Mouse (Mus musculus) hindbrain, embryonic 16.5 days (tissue): ENCODE measurements around the gene Prpf19. TPM values are rescaled to one million over a fixed set of nuclear protein-coding genes. Genes with fewer than 3 reads are reported as not detected.

Experiments used
- ATAC-seq: fragments of 200-750 bp; cut with Nextera tagmentation; 2 replicates; pipeline ENCODE4 v1.8.0; 2017; ENCODE audit warnings: moderate TSS enrichment, moderate library complexity
- H3K27ac ChIP-seq: fragments of 300-500 bp; sonication (generic); 2 replicates; pipeline ENCODE4 v1.5.1; 2014; ENCODE audit warnings: low read depth, mild to moderate bottlenecking, control low read depth, low read length, moderate library complexity
- H3K27me3 ChIP-seq: fragments of 300-500 bp; sonication (generic); replicated peaks from 2 replicates; pipeline ENCODE4 v1.6.1; 2014; ENCODE audit warnings: low read length; ENCODE audit not compliant: control insufficient read depth, insufficient read depth
- H3K36me3 ChIP-seq: fragments of 300-500 bp; sonication (generic); 2 replicates; pipeline ENCODE4 v1.6.1; 2014; ENCODE audit warnings: mild to moderate bottlenecking, low read length, moderate library complexity, mixed read lengths; ENCODE audit not compliant: control insufficient read depth, insufficient read depth
- H3K4me1 ChIP-seq: fragments of 300-500 bp; sonication (generic); 2 replicates; pipeline ENCODE4 v1.6.1; 2014; ENCODE audit warnings: low read depth, low read length; ENCODE audit not compliant: control insufficient read depth, insufficient read depth
- H3K4me2 ChIP-seq: fragments of 300-500 bp; sonication (generic); 2 replicates; pipeline ENCODE4 v1.6.1; 2014; ENCODE audit warnings: mild to moderate bottlenecking, low read length, control low read depth, moderate library complexity
- H3K4me3 ChIP-seq: fragments of 300-500 bp; sonication (generic); 2 replicates; pipeline ENCODE4 v1.5.1; 2014; ENCODE audit warnings: mild to moderate bottlenecking, low read length, control low read depth, moderate library complexity
- H3K9ac ChIP-seq: fragments of 300-500 bp; sonication (generic); 2 replicates; pipeline ENCODE4 v1.6.1; 2014; ENCODE audit warnings: low read depth, mild to moderate bottlenecking, control low read depth, low read length, moderate library complexity
- H3K9me3 ChIP-seq: fragments of 300-500 bp; sonication (generic); 2 replicates; pipeline ENCODE4 v1.6.1; 2014; ENCODE audit warnings: mild to moderate bottlenecking, low read length, moderate library complexity; ENCODE audit not compliant: control insufficient read depth
- WGBS: fragments of 180-500 bp; shearing (Covaris S2); extraction: QIAGEN DNeasy Blood & Tissue Kit; methylation state at CpG from one replicate; pipeline ENCODE4 v1.1.7; 2014; 5-methylcytosine and 5-hydroxymethylcytosine counted together
- polyA plus RNA-seq: library from polyadenylated mRNA; unstranded; fragments of >200 nt; fragmentation: Nextera tagmentation; extraction: Ambion mirVana; gene quantifications from 2 replicates; pipeline ENCODE4 v1.2.1, GENCODE M21; 2015

Gene Prpf19
- polyA plus RNA-seq, 1 experiment from 2014 or later: 35.0 TPM

DNA sequence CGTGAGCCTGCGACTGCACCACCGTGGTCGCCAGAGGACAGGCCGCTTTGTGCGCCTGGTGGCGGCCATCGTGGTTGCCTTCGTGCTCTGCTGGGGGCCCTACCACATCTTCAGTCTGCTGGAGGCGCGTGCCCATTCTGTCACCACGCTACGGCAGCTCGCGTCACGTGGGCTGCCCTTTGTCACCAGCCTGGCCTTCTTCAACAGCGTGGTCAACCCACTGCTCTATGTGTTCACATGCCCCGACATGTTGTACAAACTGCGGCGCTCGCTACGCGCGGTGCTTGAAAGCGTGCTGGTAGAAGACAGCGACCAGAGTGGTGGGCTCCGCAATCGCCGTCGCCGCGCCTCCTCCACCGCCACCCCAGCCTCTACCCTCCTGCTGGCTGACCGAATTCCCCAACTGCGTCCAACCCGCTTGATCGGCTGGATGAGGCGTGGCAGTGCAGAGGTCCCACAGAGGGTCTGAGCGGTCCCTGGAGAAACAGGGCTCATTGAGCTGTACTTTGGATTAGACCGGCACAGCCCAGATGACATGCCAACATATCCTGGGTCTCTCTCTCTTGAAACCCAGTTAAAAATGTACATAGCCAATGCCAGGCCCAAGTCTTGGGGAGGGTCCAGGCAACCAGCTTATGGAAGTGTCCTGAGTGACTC lies 45.9 kb downstream of the Prpf19 start:
- H3K4me3 ChIP-seq: peak overlapping the region; percentile 34
- H3K9me3 ChIP-seq: no peaks in the 10 kb centered on the region
- peak overlapping the region; percentile 0; the same call in 1 of the 2 replicates for H3K27ac ChIP-seq
- H3K4me1 ChIP-seq: peaks cover 4% of the 10 kb centered on the region
- WGBS: 1% methylated on average over 40 of the region's 40 CpGs
- H3K4me2 ChIP-seq: peak overlapping the region; percentile 68
- peaks cover 24% of the 10 kb centered on the region for H3K36me3 ChIP-seq
- H3K27me3 ChIP-seq: no peaks in the 10 kb centered on the region
- peak; percentile 78 for ATAC-seq
- peak overlapping the region; percentile 58 for H3K9ac ChIP-seq

DNA sequence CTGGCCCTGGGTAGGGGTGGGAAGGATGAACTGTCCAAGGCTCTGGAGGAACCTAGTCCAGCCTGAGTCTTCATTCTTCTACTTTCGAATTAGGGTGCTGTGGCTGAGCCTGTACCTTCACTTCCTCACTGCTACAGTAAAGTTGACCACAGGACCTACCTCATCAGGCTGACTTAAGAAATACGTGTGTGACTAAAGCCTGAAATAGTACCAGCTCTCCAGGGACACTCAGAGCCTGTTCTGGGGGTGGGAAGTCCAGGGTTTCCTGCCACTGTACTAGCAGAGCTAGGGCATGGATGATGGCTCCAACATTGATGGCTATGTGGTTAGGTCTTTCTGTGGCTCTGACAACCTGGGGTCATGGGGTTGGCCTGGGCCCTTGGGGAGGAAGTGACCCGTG lies 48.9 kb downstream of the Prpf19 start:
- peaks cover 27% of the 10 kb centered on the region for H3K4me1 ChIP-seq
- no peak overlapping the region for H3K27ac ChIP-seq
- no peak overlapping the region for H3K9ac ChIP-seq
- no peak overlapping the region for H3K4me2 ChIP-seq
- peaks cover 26% of the 10 kb centered on the region for H3K36me3 ChIP-seq
- H3K27me3 ChIP-seq: no peaks in the 10 kb centered on the region
- H3K9me3 ChIP-seq: no peaks in the 10 kb centered on the region
- WGBS: 92% methylated on average over 3 of the region's 3 CpGs
- no peak overlapping the region for H3K4me3 ChIP-seq
- no peak for ATAC-seq

DNA sequence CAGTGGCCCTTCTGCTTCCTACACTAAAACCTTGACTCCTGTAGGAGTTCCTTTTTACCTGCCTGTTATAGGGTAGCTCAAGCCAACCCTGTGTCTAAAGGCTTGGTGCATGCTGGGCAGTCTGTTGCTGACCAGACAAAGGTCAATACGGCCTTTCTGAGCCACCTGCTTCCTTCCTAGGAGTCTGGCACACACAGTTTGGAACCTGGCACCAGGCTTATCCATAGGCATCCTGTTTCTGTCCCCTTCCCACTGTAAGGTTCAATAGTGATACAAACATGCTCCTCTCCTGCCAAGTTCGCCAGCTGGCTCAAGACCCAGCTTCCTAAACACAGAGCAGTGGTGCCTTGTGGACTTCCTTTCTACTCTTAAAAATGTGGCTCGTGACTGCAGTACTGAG lies 51.5 kb downstream of the Prpf19 start:
- H3K27ac ChIP-seq: no peak overlapping the region
- WGBS: 82% methylated on average over 3 of the region's 3 CpGs
- H3K9me3 ChIP-seq: no peaks in the 10 kb centered on the region
- peak overlapping the region; percentile 22; the same call in 1 of the 2 replicates for H3K4me2 ChIP-seq
- H3K27me3 ChIP-seq: no peaks in the 10 kb centered on the region
- no peak overlapping the region for H3K4me3 ChIP-seq
- peaks cover 27% of the 10 kb centered on the region for H3K4me1 ChIP-seq
- no peak for ATAC-seq
- H3K36me3 ChIP-seq: peaks cover 26% of the 10 kb centered on the region
- H3K9ac ChIP-seq: no peak overlapping the region

DNA sequence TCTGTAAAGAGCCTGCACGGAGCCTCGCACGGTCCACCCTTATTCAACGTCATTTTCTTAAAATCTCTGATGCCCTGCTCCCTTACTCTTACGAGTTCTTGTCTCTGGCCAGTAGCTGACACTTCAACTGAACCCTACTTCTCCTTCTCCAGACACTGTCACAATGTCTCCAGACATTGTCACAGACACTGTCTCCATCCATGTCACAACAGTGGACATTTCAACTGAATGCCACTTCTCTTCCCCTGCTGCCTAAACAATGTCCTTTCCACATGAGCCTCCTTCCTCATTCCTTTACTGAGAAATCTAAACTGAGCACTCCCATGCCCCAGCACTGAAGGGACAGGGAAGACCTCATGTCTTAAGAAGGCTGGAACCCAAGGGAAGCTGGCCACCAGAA lies 52.2 kb downstream of the Prpf19 start:
- Histone ChIP-seq H3K9ac (no peak overlapping the region), H3K27me3 (no peaks in the 10 kb centered on the region), H3K4me3 (no peak overlapping the region; the same call in 1 of the 2 replicates), H3K27ac (no peak overlapping the region), H3K4me1 (peaks cover 27% of the 10 kb centered on the region), H3K9me3 (no peaks in the 10 kb centered on the region), H3K36me3 (peaks cover 22% of the 10 kb centered on the region), H3K4me2 (peak overlapping the region; percentile 100)
- WGBS: 90% methylated on average over 5 of the region's 5 CpGs
- ATAC-seq: no peak

DNA sequence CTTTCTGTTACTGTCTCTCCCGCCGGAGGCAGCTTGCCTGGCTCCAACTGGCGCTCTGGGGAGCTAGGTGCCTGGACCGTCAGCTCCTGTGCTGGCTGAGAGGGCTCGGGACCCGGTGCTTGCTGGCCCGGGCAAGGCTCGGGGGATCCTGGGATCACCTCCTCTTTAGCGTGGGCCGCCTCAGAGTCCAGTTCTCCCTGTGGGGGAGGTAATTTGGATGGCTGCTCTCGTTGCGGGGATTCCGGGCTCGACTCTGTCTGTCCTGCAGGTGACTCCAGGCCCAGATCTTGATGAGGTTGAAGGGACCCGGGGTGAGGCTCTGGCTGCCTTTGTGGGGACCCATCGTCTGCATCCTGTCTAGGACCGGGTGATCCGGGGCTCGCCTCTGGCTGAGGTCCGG lies 53.4 kb downstream of the Prpf19 start:
- peak overlapping the region; percentile 73 for H3K9ac ChIP-seq
- H3K4me2 ChIP-seq: peak overlapping the region; percentile 100
- H3K27ac ChIP-seq: no peak overlapping the region
- H3K4me3 ChIP-seq: peak overlapping the region; percentile 68
- H3K9me3 ChIP-seq: no peaks in the 10 kb centered on the region
- peaks cover 14% of the 10 kb centered on the region for H3K36me3 ChIP-seq
- ATAC-seq: no peak
- peaks cover 27% of the 10 kb centered on the region for H3K4me1 ChIP-seq
- WGBS: 1% methylated on average over 20 of the region's 20 CpGs
- H3K27me3 ChIP-seq: no peaks in the 10 kb centered on the region

DNA sequence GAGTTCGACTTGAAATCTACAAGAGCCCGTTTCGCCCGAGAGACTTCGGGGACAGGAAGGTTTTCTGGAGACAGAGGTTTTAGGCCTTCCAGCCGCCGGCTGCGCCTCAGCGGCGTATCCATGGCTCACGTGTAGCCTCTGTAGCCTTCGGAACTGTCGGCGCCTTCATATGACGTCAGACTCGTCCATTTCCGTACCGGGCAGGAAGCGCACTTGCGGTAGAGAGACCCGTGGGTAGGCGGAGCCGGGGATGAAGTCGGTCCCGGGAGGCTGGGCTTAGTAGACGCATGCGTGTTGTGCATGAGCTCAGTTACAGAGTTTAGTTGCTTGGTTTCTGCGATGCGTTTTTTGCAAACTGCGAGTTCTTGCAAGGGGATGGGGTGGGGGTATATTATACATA lies 54.1 kb downstream of the Prpf19 start, which contains the start of gene Ccdc86:
Gene Ccdc86 (minus strand): TSS at position 155 of the 400 bp plus-strand sequence.
- H3K9ac ChIP-seq: peak within 1 kb of the TSS; percentile 73
- H3K4me2 ChIP-seq: peak within 1 kb of the TSS; percentile 100
- H3K9me3 ChIP-seq: no peaks in the 10 kb centered on the region
- H3K4me3 ChIP-seq: peak within 1 kb of the TSS; percentile 68
- peaks cover 8% of the 10 kb centered on the region; the same call in 1 of the 2 replicates for H3K36me3 ChIP-seq
- peak; percentile 99 for ATAC-seq
- H3K27ac ChIP-seq: peak within 1 kb of the TSS; percentile 42; the same call in 1 of the 2 replicates
- WGBS: under 1% methylated on average over 30 of the region's 30 CpGs
- peaks cover 27% of the 10 kb centered on the region for H3K4me1 ChIP-seq
- no peaks in the 10 kb centered on the region for H3K27me3 ChIP-seq

DNA sequence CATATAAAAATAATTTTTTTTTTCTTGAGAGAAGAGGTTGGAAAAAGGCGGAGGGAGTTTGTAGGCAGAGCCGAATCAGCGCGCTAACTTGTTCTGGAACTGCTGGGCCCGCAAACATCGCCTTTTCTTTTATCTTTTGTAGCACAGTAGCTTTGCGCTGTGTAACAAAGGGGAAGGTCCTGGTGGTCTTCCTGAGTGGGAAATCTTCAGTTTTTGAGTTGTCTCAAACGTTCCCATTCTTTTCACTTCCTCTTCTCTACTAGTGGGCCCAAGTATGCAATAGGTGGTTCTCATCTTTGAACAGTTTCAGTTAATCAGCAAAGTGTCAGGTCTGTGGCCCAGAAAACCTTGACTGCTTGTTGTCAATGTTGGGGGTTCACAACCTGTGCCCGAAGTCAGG lies 54.5 kb downstream of the Prpf19 start:
- H3K27ac ChIP-seq: peak overlapping the region; percentile 42; the same call in 1 of the 2 replicates
- no peaks in the 10 kb centered on the region for H3K9me3 ChIP-seq
- 40% methylated on average over 9 of the region's 9 CpGs for WGBS
- peak overlapping the region; percentile 100 for H3K4me2 ChIP-seq
- H3K4me3 ChIP-seq: peak overlapping the region; percentile 68
- no peaks in the 10 kb centered on the region for H3K27me3 ChIP-seq
- 0 out of 2 replicates have a peak overlapping the region, but pooled peaks have one; percentile 39 for H3K9ac ChIP-seq
- peaks cover 27% of the 10 kb centered on the region for H3K4me1 ChIP-seq
- ATAC-seq: no peak
- H3K36me3 ChIP-seq: 0 out of 2 replicates have a peak, but pooled peaks cover 8% of the 10 kb centered on the region

DNA sequence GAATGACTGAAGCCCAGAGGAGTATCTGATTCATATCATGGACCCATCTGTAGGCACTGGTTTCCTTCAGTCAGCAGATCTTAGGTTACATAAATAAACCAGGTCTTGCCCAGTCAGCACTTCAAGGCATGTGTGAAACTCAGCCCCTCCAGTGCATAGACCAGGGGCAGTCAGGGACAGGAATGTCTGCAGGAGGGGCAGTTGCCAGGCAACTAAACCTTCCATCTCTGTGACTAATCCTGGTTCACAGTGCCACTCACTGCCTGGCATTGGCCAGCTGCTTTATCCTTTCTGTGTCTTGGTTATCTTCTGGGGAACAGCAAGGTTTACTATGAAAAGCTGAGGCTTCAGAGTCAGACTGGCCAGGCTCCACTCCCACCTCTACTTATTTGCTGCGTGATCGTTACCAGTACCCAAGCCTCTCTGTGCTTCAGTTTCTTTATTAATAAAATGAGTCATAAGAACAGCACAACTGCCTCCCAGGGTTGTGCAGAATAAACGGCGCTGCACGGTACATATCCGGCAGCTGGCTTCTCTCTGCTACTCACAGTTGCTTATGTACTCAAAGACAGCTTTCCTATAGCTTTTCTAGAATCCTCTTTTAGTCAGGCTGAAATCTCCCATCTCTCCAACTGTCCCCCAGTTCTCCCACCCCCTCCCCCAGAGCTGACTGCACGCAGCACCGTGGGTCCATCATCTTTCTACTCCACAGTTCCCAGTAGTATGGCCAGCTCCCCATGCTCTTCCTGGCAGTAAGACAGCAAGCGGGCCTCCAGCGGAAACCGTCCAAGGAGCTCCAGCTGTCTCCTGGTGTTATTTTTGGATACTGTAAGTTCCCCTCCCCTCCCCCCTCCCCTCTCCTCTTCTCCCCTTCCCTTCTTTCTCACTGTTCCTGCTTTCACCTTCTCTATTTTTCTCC lies 57.2 kb downstream of the Prpf19 start:
- Histone ChIP-seq H3K4me2 (no peak overlapping the region), H3K9me3 (no peaks in the 10 kb centered on the region), H3K9ac (peak overlapping the region; percentile 1; the same call in 1 of the 2 replicates), H3K27ac (peak overlapping the region; percentile 48; the same call in 1 of the 2 replicates), H3K27me3 (no peaks in the 10 kb centered on the region), H3K36me3 (no peaks in the 10 kb centered on the region), H3K4me3 (no peak overlapping the region), H3K4me1 (peaks cover 17% of the 10 kb centered on the region)
- no peak for ATAC-seq
- 53% methylated on average over 11 of the region's 11 CpGs for WGBS
